Mouse (Mus musculus): ENCODE measurements around the gene Sp100.

Gene Sp100

DNA sequence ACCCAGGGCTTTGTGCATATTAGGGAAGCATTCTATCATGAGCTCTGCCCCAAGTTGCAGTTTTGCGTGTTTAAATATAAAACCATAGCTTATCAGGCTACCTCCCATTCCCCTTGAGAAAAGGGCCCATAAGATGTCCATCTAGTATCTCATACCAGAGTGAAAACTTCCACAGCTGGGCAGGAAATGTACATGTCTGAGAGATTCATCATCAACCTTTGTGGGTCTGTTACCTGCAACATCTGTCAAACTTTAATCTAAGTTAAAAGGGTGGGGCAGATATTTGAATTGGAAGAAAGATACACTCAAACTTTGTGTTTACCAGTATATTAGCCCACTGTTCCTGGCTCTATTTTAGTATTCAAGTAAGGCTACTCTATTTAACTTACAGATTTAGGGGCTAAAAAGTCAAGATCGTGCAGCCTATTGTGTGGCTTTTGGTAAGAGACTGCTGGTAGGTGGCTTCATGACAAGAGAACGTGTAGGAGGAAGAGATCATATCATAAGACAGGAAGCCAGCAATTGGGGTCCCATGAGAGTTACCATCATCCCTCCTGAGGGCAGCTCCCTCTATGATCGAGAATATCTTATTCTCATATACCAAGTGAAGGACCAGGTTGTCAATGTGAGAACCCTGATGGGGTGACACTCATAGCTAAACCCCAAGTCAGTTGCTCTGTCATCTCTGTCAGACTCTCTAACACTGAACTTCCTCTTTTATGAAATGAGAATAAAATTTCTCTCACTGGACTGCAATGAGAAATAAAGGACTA, 48.1 kb downstream of the Sp100 start:
- no peak for DNase-seq (ENCODE audit: low read depth, low spot score)

- no peak for DNase-seq (ENCODE audit: low read depth, low spot score)
Observed at GRCm38 (mm10) chr1:85702531-85702930, 52.7 kb downstream of the Sp100 start.

GRCm38 (mm10) chr1:85703245-85704186, 53.7 kb downstream of the Sp100 start:
- peak; percentile 24 for DNase-seq (ENCODE audit: low read depth, low spot score)

DNA sequence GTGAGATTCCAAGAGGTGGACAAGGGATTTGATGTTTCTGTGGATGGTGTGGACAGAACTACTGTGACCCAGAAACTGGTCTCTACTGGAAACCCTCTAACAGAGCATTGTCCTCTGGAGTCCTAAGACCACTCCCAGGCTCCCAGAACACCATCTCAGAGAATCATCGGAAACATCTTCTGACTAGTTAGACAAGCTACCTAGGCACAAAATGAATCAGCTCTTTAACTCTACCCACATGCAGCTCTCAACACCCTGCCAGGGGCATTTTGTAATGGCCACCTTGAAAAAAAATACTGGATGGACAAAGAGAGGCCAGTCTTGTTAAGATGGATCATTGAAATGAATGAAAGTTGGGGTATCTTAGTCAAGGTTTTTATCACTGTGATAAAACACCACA, 55.8 kb downstream of the Sp100 start:
- no peak for DNase-seq (ENCODE audit: low read depth, low spot score)

GRCm38 (mm10) chr1:85706754-85707153, 57.0 kb downstream of the Sp100 start:
- DNase-seq (ENCODE audit: low read depth, low spot score), result no peak

- DNase-seq (ENCODE audit: low read depth, low spot score), result no peak
Observed at GRCm38 (mm10) chr1:85714501-85714900, 64.7 kb downstream of the Sp100 start.

DNA sequence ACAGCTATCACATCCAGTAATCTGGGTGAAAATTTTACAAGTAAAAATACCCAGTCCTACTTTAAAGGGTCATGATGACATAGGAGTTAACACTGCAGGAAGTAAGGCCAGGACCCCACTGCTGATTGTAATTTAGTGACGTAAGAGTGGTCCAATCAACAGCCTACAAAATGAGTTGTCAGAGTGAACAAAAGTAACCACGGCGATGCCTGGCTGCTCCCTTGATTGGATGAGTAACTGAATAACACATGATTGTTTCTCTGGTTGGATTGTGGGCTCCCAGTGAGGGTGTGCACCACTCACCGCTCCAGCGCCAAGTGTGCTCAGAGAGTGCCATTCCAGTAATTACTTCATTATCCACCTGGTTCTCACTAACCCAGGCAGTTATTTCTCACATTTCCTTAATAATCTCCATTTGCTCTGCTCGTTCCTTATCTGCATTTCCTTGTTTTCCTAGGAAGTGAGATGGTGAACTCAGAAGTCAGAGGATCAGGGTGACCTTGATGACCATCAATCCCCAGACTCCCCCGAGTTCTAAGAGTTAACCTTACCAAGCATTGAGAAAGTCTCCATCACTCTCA, 66.7 kb downstream of the Sp100 start:
- DNase-seq (ENCODE audit: low read depth, low spot score), result no peak

DNA sequence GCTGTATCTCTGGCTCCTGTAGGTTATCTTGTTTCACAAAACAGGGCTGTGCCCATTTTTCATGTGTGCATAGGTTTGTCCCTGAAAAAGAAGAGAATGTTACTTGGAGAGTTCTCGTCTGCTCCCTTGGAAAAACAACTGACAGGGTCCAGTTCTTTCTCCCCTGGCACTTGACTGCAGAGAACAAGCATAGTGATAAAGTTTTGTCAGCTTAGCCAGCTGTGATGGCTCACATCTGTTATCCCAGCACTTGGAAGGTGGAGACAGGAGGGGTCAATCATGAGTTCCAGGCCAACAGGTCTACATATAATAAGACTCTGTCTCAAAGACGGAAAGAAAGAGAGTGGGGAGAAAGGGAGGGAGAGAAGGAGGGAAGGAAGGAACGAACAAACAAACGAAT, 69.3 kb downstream of the Sp100 start:
- no peak for DNase-seq (ENCODE audit: low read depth, low spot score)

DNA sequence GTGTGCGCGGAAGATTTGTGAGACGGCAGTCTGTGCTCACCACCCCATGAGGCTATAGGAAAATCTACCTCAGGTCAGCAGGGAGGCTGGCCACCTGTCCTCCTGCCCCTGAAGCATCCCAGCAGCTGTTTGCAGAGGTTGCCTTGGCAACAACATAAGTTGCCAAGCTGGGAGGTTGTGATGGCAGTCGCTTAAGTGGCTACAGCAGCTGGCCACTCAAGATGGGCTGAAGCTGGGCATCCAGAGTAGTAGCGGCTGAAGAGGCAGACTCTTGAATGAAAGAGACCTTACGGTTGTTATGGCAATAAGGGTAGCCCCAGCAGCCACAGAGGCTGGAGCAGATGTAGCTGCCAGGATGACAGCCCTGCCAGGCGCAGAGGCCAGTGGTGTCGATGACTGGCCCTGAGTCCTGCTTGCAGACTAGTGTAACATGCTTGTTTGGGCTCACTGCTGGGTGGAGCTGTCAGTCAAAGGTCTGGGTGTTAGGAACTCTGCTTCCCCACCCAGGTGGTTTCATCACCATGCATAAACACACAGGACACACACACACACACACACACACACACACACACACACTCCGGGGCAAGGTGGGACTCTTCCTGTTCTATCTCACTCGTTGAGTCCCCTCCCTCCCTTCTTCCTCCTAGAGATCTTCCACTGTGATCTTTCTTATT, 70.6 kb downstream of the Sp100 start:
- DNase-seq (ENCODE audit: low read depth, low spot score), result no peak

- no peak for DNase-seq (ENCODE audit: low read depth, low spot score)
Observed at GRCm38 (mm10) chr1:85730471-85730870, 80.7 kb downstream of the Sp100 start.

- no peak for DNase-seq (ENCODE audit: low read depth, low spot score)
Observed at GRCm38 (mm10) chr1:85732581-85732980, 82.8 kb downstream of the Sp100 start.

DNA sequence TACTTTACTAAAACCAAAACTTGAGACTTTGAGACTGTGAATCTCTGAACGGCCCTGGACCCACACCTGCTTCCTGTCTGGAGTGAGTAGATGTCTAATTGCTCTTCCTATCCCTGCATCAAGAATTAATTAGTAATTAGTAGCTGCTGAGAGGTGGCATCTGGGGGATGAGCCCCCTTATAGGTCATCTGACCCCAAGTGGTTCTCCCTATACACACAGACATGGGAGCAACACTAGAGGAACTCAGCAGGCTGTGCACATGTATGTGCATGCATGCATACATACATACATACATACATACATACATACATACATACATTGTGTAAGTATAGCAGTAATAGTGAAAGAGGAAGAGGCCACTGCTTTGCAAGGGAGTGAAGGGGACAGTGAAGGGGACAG, 84.7 kb downstream of the Sp100 start:
- no peak for DNase-seq (ENCODE audit: low read depth, low spot score)

DNA sequence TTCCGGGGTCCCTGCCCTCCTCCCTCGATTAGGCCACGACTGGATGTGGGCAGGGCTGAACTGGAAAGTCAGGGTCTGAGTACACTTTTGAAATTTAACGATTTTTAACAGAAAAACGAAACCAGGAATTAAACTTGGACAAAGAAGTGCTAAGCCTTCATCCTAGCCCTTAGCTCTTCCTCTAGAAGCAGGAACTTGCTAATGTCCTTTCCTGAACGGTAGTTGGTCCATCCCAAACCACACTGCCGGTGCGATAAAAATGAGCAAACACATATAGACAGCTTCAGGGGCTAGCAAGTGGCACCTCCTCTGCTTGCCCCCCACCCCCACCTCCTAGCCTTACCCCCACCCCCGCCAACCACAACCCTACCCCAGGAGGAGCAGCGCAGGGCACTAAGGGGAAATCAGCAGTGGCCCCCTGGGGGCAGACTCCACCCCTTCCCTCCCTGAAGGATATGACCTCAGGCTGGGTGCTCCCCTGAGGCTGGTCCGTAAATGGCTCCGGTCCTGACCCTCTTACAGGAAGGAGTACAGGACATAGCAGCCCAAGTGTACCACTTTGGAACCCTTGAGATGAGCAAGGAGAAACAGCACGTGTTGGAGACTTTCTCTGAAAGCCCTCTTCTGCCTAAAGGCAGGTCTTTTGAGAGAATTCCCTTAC, 85.8 kb downstream of the Sp100 start:
- DNase-seq (ENCODE audit: low read depth, low spot score), result no peak

DNA sequence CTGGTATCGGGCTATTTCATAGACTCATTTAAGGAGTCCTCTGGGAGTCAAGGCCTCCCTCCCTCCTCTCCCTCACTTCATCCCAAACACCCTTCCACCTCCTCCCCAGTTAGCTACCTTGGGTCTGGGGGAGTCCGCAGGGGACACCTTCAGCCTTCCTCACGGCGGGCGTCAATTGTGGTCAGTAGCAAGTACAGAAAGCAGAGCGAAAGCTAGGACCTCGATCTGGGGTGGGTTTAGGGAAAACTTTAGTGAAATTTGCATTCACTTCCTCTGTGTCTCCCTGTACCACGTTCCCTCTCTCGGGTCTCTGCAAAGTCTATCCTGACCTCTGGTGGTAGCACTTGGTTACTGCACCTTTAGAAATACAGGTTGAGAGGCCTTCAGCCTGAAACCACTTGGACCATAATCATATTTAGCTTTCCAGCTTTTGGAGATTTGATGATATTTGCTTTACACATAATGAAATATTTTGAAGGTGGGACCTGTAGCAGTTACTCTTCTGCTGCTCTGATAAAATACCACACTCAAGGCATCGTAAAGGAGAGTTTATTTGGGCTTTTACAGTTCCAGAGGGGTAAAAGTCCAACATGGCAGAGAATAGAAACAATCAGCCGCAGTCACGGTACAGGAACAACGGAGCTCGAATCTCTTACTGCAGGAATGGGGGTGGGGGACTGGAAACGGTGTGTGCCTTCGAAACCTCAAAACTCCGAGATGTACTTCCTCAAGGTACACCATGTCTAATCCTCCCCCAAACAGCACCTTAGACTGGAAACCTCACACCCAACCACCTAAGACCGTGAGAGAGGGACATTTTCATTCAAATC, 86.8 kb downstream of the Sp100 start:
- peak; percentile 42 for DNase-seq (ENCODE audit: low read depth, low spot score)

- DNase-seq (ENCODE audit: low read depth, low spot score), result no peak
Observed at GRCm38 (mm10) chr1:85739000-85739399, 89.2 kb downstream of the Sp100 start.

GRCm38 (mm10) chr1:85739819-85740218, 90.0 kb downstream of the Sp100 start:
- no peak for DNase-seq (ENCODE audit: low read depth, low spot score)

DNA sequence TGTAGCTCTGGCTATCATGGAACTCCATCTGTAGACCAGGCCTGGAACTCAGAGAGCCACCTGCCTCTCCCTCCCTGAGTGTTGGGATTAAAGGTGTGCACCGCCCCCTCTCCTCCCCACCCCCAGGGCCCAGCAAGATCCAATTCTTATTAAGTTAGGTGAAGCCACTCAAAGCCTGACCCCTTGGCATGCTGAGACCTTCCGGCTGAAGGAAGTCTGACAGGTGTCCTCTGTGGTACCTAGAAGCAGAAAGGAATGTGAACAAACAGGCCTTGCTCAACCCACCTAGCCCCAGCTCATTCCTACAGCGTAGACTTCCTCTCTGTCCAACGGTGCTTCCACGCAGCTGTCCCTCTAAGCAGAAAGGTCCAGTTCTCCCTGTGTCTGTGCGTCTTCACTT, 91.1 kb downstream of the Sp100 start:
- DNase-seq (ENCODE audit: low read depth, low spot score), result no peak

GRCm38 (mm10) chr1:85742333-85742732, 92.5 kb downstream of the Sp100 start:
- DNase-seq (ENCODE audit: low read depth, low spot score), result no peak

DNA sequence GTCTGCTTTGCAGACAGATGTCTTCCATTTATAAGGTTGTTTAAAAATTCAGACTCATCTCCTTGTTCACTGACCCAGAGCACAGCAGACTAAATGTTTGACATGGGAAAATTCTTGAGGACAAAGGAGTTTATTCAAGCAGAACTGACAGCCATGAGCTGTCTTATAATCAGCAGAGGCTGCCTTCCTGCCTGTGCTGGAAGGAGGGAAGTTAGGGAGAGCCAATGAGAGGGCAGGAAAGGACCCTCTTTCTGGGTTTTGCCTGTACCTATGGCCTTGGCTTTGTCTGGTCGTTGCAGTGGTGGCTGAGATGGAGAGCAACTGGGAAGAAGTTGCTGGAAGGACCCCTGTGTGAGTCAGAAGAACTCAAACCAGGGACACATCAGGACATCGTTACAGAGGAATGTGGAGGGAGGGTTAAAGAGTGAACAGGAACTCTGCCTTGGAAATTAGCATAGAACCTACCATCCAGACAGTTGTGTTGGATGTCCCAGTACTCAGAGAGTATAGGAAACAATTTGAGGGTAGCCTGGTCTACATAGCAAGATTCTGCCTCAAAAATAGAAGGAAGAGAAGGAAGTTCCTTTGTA, 93.2 kb downstream of the Sp100 start:
- no peak for DNase-seq (ENCODE audit: low read depth, low spot score)

GRCm38 (mm10) chr1:85744539-85744938, 94.8 kb downstream of the Sp100 start:
- no peak for DNase-seq (ENCODE audit: low read depth, low spot score)
